Mouse (Mus musculus) hindbrain, postnatal 0 days (tissue): ENCODE measurements around the gene Dlgap1. TPM values are rescaled to one million over a fixed set of nuclear protein-coding genes. Genes with fewer than 3 reads are reported as not detected.
A peak's percentile ranks its signal among the peaks of the same experiment; 100 is the strongest.

Experiments
- ATAC-seq: fragments of 200-750 bp; cut with Nextera tagmentation; 2 replicates; pipeline ENCODE4 v1.8.0; 2017; ENCODE audit warnings: mild to moderate bottlenecking, moderate TSS enrichment, moderate library complexity
- DNase-seq: peaks from one replicate; pipeline ENCODE4 v3.0.0-alpha.2; 2015; ENCODE audit warnings: low spot score
- H3K27ac ChIP-seq: fragments of 300-500 bp; sonication (generic); 2 replicates; pipeline ENCODE4 v1.5.1; 2014; ENCODE audit warnings: mild to moderate bottlenecking
- H3K27me3 ChIP-seq: fragments of 300-500 bp; sonication (generic); 2 replicates; pipeline ENCODE4 v1.6.1; 2014; ENCODE audit warnings: low read length, mixed read lengths; ENCODE audit not compliant: insufficient read depth
- H3K36me3 ChIP-seq: fragments of 300-500 bp; sonication (generic); 2 replicates; pipeline ENCODE4 v1.6.1; 2014; ENCODE audit warnings: low read length, mixed read lengths; ENCODE audit not compliant: insufficient read depth
- H3K4me1 ChIP-seq: fragments of 300-500 bp; sonication (generic); 2 replicates; pipeline ENCODE4 v1.6.1; 2014; ENCODE audit warnings: antibody characterized with exemption, low read length, mixed read lengths; ENCODE audit not compliant: insufficient read depth
- H3K4me2 ChIP-seq: fragments of 300-500 bp; sonication (generic); 2 replicates; pipeline ENCODE4 v1.6.1; 2014; ENCODE audit warnings: low read depth, mild to moderate bottlenecking, low read length, moderate library complexity, mixed read lengths
- H3K4me3 ChIP-seq: fragments of 300-500 bp; sonication (generic); 2 replicates; pipeline ENCODE4 v1.5.1; 2014; ENCODE audit warnings: low read length
- H3K9ac ChIP-seq: fragments of 300-500 bp; sonication (generic); replicated peaks from 2 replicates; pipeline ENCODE4 v1.6.1; 2014; ENCODE audit warnings: mild to moderate bottlenecking, low read length, moderate library complexity, mixed read lengths
- H3K9me3 ChIP-seq: fragments of 300-500 bp; sonication (generic); 2 replicates; pipeline ENCODE4 v1.6.1; 2016; ENCODE audit warnings: low read length, mixed read lengths
- CTCF ChIP-seq: IDR thresholded peaks from 2 replicates; pipeline ENCODE4 v1.5.1; 2016; ENCODE audit warnings: antibody characterized with exemption, control low read depth, low read depth
- WGBS: fragments of 180-500 bp; shearing (Covaris S2); extraction: QIAGEN DNeasy Blood & Tissue Kit; methylation state at CpG from one replicate; pipeline ENCODE4 v1.1.7; 2014; 5-methylcytosine and 5-hydroxymethylcytosine counted together
- polyA plus RNA-seq: library from polyadenylated mRNA; unstranded; fragments of >200 nt; fragmentation: Nextera tagmentation; extraction: Ambion mirVana; gene quantifications from 2 replicates; pipeline ENCODE4 v1.2.1, GENCODE M21; 2015
- total RNA-seq: library from RNA; depleted of rRNA; stranded (reverse); fragments of >200 nt; gene quantifications from 2 replicates; pipeline ENCODE4 v1.2.3, GENCODE M21; 2014

The Dlgap1 gene
- total and polyA plus RNA-seq, 2 experiments from 2014 or later, result 33.8 to 117 TPM

- no peaks in the 10 kb centered on the region for H3K36me3 ChIP-seq
- 87% methylated on average over 6 of the region's 6 CpGs for WGBS
- H3K4me2 ChIP-seq, result no peak overlapping the region
- H3K9me3 ChIP-seq, result no peaks in the 10 kb centered on the region
- ATAC-seq, result no peak
- H3K4me1 ChIP-seq, result no peaks in the 10 kb centered on the region
- no peak overlapping the region for H3K9ac ChIP-seq
- no peaks in the 10 kb centered on the region for H3K27me3 ChIP-seq
- H3K4me3 ChIP-seq, result no peak overlapping the region
- TF ChIP-seq CTCF, result no peak
- H3K27ac ChIP-seq, result no peak overlapping the region
- DNase-seq, result no peak
Observed at GRCm38 (mm10) chr17:70829217-70829616, 860.3 kb downstream of the Dlgap1 start.

- no peak overlapping the region for H3K9ac ChIP-seq
- H3K36me3 ChIP-seq, result no peaks in the 10 kb centered on the region
- no peak for ATAC-seq
- WGBS, result 66% methylated on average over 23 of the region's 23 CpGs
- no peaks in the 10 kb centered on the region for H3K27me3 ChIP-seq
- TF ChIP-seq CTCF, result no peak
- H3K9me3 ChIP-seq, result no peaks in the 10 kb centered on the region
- H3K4me2 ChIP-seq, result no peak overlapping the region
- no peak overlapping the region for H3K27ac ChIP-seq
- no peaks in the 10 kb centered on the region for H3K4me1 ChIP-seq
- DNase-seq, result no peak
- no peak overlapping the region for H3K4me3 ChIP-seq
Observed at GRCm38 (mm10) chr17:70829943-70830715, 861.3 kb downstream of the Dlgap1 start.

GRCm38 (mm10) chr17:70831591-70831990 is 862.7 kb downstream of the Dlgap1 start:
- Histone ChIP-seq H3K4me3 (no peak overlapping the region), H3K27me3 (no peaks in the 10 kb centered on the region), H3K9ac (no peak overlapping the region), H3K27ac (no peak overlapping the region), H3K4me2 (no peak overlapping the region), H3K4me1 (no peaks in the 10 kb centered on the region), H3K9me3 (no peaks in the 10 kb centered on the region), H3K36me3 (no peaks in the 10 kb centered on the region)
- TF ChIP-seq CTCF, result no peak
- ATAC-seq (no peak), DNase-seq (no peak)
- WGBS, result 81% methylated on average over 4 of the region's 4 CpGs

GRCm38 (mm10) chr17:70832544-70832943 is 863.7 kb downstream of the Dlgap1 start:
- H3K36me3 ChIP-seq, result no peaks in the 10 kb centered on the region
- no peak overlapping the region for H3K9ac ChIP-seq
- no peak overlapping the region for H3K27ac ChIP-seq
- no peak overlapping the region for H3K4me3 ChIP-seq
- H3K9me3 ChIP-seq, result no peaks in the 10 kb centered on the region
- TF ChIP-seq CTCF, result no peak
- H3K4me1 ChIP-seq, result no peaks in the 10 kb centered on the region
- peak; percentile 41 for DNase-seq
- WGBS, result 90% methylated on average over 9 of the region's 9 CpGs
- ATAC-seq, result no peak
- no peak overlapping the region for H3K4me2 ChIP-seq
- H3K27me3 ChIP-seq, result no peaks in the 10 kb centered on the region

GRCm38 (mm10) chr17:70834430-70834965 is 865.6 kb downstream of the Dlgap1 start:
- ATAC-seq (peak; percentile 50), DNase-seq (peak; percentile 42)
- Histone ChIP-seq H3K4me3 (peak overlapping the region; percentile 49), H3K9me3 (no peaks in the 10 kb centered on the region), H3K9ac (peak overlapping the region; percentile 58), H3K4me2 (peak overlapping the region; percentile 94), H3K4me1 (no peaks in the 10 kb centered on the region), H3K27me3 (no peaks in the 10 kb centered on the region), H3K36me3 (no peaks in the 10 kb centered on the region), H3K27ac (no peak overlapping the region)
- WGBS, result 2% methylated on average over 29 of the region's 29 CpGs
- no peak for TF ChIP-seq CTCF

GRCm38 (mm10) chr17:70835071-70835790 is 866.4 kb downstream of the Dlgap1 start:
- DNase-seq (peak; percentile 18), ATAC-seq (no peak)
- TF ChIP-seq CTCF, result no peak
- H3K4me2 ChIP-seq, result peak overlapping the region; percentile 94
- no peaks in the 10 kb centered on the region for H3K27me3 ChIP-seq
- H3K27ac ChIP-seq, result no peak overlapping the region
- H3K4me3 ChIP-seq, result peak overlapping the region; percentile 49
- H3K9ac ChIP-seq, result peak overlapping the region; percentile 58
- WGBS, result 3% methylated on average over 10 of the region's 10 CpGs
- no peaks in the 10 kb centered on the region for H3K36me3 ChIP-seq
- H3K9me3 ChIP-seq, result no peaks in the 10 kb centered on the region
- no peaks in the 10 kb centered on the region for H3K4me1 ChIP-seq
